Mouse (Mus musculus) C2C12 (cell line): Measurements from ENCODE around the gene Gcfc2. TPM values are rescaled to one million over a fixed set of nuclear protein-coding genes. Genes with fewer than 3 reads are reported as not detected.

ENCODE experiments used
- H3K27me3 ChIP-seq: one replicate; pipeline ENCODE4 v1.6.1; 2011; ENCODE audit not compliant: control insufficient read depth, insufficient read depth, insufficient read length
- H3K36me3 ChIP-seq: one replicate; pipeline ENCODE4 v1.6.1; 2011; ENCODE audit not compliant: control insufficient read depth, insufficient read depth
- H3K4me3 ChIP-seq: one replicate; pipeline ENCODE4 v1.5.1; 2011; ENCODE audit warnings: mild to moderate bottlenecking, control low read depth; ENCODE audit not compliant: poor library complexity, insufficient read depth, severe bottlenecking
- H3K79me2 ChIP-seq: one replicate; pipeline ENCODE4 v1.6.1; 2011; ENCODE audit not compliant: control insufficient read depth, insufficient read depth
- H3K79me3 ChIP-seq: one replicate; pipeline ENCODE4 v1.6.1; 2011; ENCODE audit warnings: low read depth, control low read depth
- H3ac ChIP-seq: one replicate; pipeline ENCODE3; 2011; ENCODE audit warnings: low read depth; ENCODE audit not compliant: control insufficient read depth, insufficient read length
- CEBPB ChIP-seq: IDR thresholded peaks from one replicate; pipeline ENCODE4 v1.6.1; 2011; ENCODE audit warnings: low read depth, mild to moderate bottlenecking, control low read depth, moderate library complexity
- CTCF ChIP-seq: IDR thresholded peaks from one replicate; pipeline ENCODE4 v1.5.1; 2011; ENCODE audit not compliant: control insufficient read depth, insufficient read depth, insufficient read length
- FOSL1 ChIP-seq: IDR thresholded peaks from one replicate; pipeline ENCODE4 v1.8.0; 2011; ENCODE audit warnings: mild to moderate bottlenecking, low read length; ENCODE audit not compliant: poor library complexity, insufficient read depth, severe bottlenecking
- MAX ChIP-seq: IDR thresholded peaks from one replicate; pipeline ENCODE4 v1.6.1; 2011; ENCODE audit warnings: mild to moderate bottlenecking, control low read depth
- MYOD1 ChIP-seq: IDR thresholded peaks from one replicate; pipeline ENCODE4 v1.6.1; 2011; ENCODE audit warnings: low read depth; ENCODE audit not compliant: control insufficient read depth, insufficient read length
- MYOG ChIP-seq: IDR thresholded peaks from one replicate; pipeline ENCODE4 v1.6.1; 2011; ENCODE audit not compliant: control insufficient read depth, insufficient read length; ENCODE audit errors: extremely low read depth
- USF1 ChIP-seq: IDR thresholded peaks from one replicate; pipeline ENCODE4 v1.6.1; 2011; ENCODE audit warnings: low read depth, mild to moderate bottlenecking, control low read depth, moderate library complexity
- polyA plus RNA-seq: library from polyadenylated mRNA; unstranded; fragments of >200 nt; fragmentation: generic; extraction: Trizol; gene quantifications from one replicate; pipeline ENCODE4 v1.2.1, GENCODE M21; 2012; ENCODE audit warnings: missing spikeins

The Gcfc2 gene
- polyA plus RNA-seq, 1 experiment, result 1.7 TPM

DNA sequence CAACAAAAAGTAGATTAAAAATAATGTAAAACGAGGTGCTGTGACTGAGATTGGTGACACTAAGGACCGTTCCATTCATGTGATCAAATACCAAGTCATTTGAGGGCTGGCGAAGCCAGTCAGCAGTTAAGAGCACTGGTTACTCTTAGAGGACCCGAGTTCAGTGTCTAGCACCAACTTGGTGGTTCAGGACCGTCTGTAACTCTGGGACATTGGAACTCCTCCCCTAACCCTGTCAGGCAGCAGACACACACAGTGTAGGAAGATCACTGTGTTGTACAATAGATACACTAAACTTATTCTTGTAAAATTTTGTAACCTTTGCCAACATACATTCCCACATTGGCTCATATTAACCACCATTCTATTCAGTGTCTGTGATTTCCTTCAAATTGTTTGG lies 835 bp downstream of the Gcfc2 start:
- H3K27me3 ChIP-seq, result no peaks in the 10 kb centered on the region
- peaks cover 28% of the 10 kb centered on the region for H3K36me3 ChIP-seq
- peaks cover 6% of the 10 kb centered on the region for H3K79me3 ChIP-seq
- H3ac ChIP-seq, result no peak overlapping the region
- H3K4me3 ChIP-seq, result peak overlapping the region; percentile 57
- H3K79me2 ChIP-seq, result peaks cover 19% of the 10 kb centered on the region
- TF ChIP-seq MYOD1 (no peak), CTCF (no peak), MAX (no peak)

DNA sequence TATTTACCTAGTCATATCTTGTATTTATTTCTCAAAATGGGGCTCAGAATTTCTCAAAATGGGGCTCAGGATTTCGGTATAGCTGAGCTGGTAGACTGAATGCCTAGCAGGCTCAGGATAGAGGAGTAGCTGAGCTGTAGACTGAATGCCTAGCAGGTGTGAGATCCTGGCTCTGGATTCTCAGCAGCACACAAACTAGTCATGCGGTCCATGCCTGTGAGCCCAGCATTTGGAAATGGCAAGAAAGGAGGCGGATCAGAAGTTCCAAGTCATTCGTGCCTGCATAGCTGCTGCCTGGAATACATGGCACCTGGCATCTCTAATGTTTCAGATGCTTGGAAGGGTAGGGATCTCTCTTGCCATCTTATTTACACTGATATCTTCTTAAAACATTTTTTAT lies 5.9 kb downstream of the Gcfc2 start:
- no peak for TF ChIP-seq MYOG
- TF ChIP-seq MYOD1, result no peak
- TF ChIP-seq FOSL1, result no peak
- no peak for TF ChIP-seq CTCF
- no peak for TF ChIP-seq MAX
- no peak for TF ChIP-seq USF1
- TF ChIP-seq CEBPB, result no peak
- Histone ChIP-seq H3K4me3 (no peak overlapping the region), H3K27me3 (no peaks in the 10 kb centered on the region), H3ac (no peak overlapping the region), H3K79me3 (peaks cover 6% of the 10 kb centered on the region), H3K79me2 (peaks cover 10% of the 10 kb centered on the region), H3K36me3 (peaks cover 67% of the 10 kb centered on the region)

GRCm38 (mm10) chr6:81933281-81933680 lies 9.8 kb downstream of the Gcfc2 start:
- Histone ChIP-seq H3K36me3 (peaks cover 72% of the 10 kb centered on the region), H3K27me3 (no peaks in the 10 kb centered on the region), H3K79me3 (no peaks in the 10 kb centered on the region), H3ac (no peak overlapping the region), H3K79me2 (no peaks in the 10 kb centered on the region), H3K4me3 (no peak overlapping the region)
- TF ChIP-seq FOSL1 (no peak), MAX (no peak), USF1 (no peak), CEBPB (no peak), CTCF (no peak), MYOD1 (no peak), MYOG (no peak)

GRCm38 (mm10) chr6:81941718-81942117 lies 18.2 kb downstream of the Gcfc2 start:
- no peak overlapping the region for H3ac ChIP-seq
- H3K36me3 ChIP-seq, result peaks cover 92% of the 10 kb centered on the region
- H3K79me2 ChIP-seq, result no peaks in the 10 kb centered on the region
- no peaks in the 10 kb centered on the region for H3K27me3 ChIP-seq
- no peak for TF ChIP-seq CTCF
- no peak for TF ChIP-seq FOSL1
- no peak for TF ChIP-seq MYOD1
- no peak for TF ChIP-seq MAX
- TF ChIP-seq CEBPB, result no peak
- TF ChIP-seq MYOG, result no peak
- TF ChIP-seq USF1, result no peak
- no peaks in the 10 kb centered on the region for H3K79me3 ChIP-seq
- H3K4me3 ChIP-seq, result no peak overlapping the region

- peaks cover 84% of the 10 kb centered on the region for H3K36me3 ChIP-seq
- H3K79me3 ChIP-seq, result no peaks in the 10 kb centered on the region
- no peak overlapping the region for H3ac ChIP-seq
- TF ChIP-seq MAX (no peak), CEBPB (peak; percentile 73), MYOD1 (no peak), USF1 (no peak)
- H3K79me2 ChIP-seq, result no peaks in the 10 kb centered on the region
- no peak overlapping the region for H3K4me3 ChIP-seq
- no peaks in the 10 kb centered on the region for H3K27me3 ChIP-seq
Measured at GRCm38 (mm10) chr6:81943281-81943680, 19.8 kb downstream of the Gcfc2 start.

GRCm38 (mm10) chr6:81944432-81944831 lies 21.0 kb downstream of the Gcfc2 start:
- Histone ChIP-seq H3ac (no peak overlapping the region), H3K79me3 (no peaks in the 10 kb centered on the region), H3K36me3 (peaks cover 84% of the 10 kb centered on the region), H3K27me3 (no peaks in the 10 kb centered on the region), H3K4me3 (no peak overlapping the region), H3K79me2 (no peaks in the 10 kb centered on the region)
- TF ChIP-seq MAX (no peak), MYOG (no peak), MYOD1 (no peak), CEBPB (no peak), CTCF (no peak), FOSL1 (no peak), USF1 (no peak)
